Mouse (Mus musculus): ENCODE data around the gene Dbx1. TPM values are rescaled to one million over a fixed set of nuclear protein-coding genes. Genes with fewer than 3 reads are reported as not detected.

Dbx1 gene
- total RNA-seq (2014; rRNA removed) (0.43 and 0.68 TPM in 2 replicates), polyA plus RNA-seq (2015; fragmentation: Nextera tagmentation; extraction: Ambion mirVana) (0.53 and 0.59 TPM in 2 replicates)

DNA sequence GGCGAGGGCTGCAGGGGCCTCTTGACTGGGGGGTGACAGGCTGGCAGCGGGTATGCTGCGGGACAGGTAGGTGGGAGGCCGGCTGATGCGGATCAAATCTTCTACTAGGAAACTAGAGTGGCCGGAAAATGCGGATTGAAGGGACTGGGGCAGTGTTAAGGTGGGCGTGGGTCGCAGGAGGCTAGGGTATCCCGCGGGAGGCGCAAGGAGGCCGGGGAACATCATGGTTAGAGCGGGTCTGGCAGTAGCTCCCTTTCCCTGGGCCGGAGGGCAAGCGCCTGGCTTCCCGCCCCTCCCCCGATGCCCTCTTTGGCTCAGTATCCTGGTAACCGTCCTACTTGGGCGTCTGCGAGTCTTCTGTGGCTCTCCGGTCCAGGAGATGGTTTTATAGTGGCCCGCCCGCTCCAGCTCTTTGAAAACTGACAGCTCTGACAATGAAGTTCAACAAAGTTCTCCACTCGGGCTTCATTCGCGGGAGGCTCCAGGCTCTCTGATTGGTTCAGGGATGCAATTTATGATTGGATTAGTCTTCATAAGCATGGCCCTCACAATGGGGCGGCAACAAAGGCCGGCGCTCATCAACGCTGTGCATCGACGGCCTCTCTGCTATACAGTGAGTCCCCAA is at the start of gene Dbx1:
TSS of gene Dbx1 (minus strand) at position 359 of the 625 bp plus-strand sequence.
- 0 out of 2 replicates have a peak, but pooled peaks cover 4% of the 10 kb centered on the region for H3K4me1 ChIP-seq (ENCODE audit: insufficient read depth, low read length)
- ATAC-seq (no peak), DNase-seq (ENCODE audit: low spot score) (no peak)
- no peaks in the 10 kb centered on the region for H3K9me3 ChIP-seq (ENCODE audit: low read length)
- no peak for TF ChIP-seq CTCF (IDR thresholded peaks at IDR 0.05; ENCODE audit: low read depth)
- H3K36me3 ChIP-seq (ENCODE audit: insufficient read depth, low read length): no peaks in the 10 kb centered on the region
- H3K27ac ChIP-seq: no peak within 1 kb of the TSS
- no peak within 1 kb of the TSS for H3K4me2 ChIP-seq (ENCODE audit: low read depth, low read length)
- WGBS: under 1% methylated on average over 33 of the region's 33 CpGs
- H3K9ac ChIP-seq (replicated peaks; ENCODE audit: low read length): no peak within 1 kb of the TSS
- H3K27me3 ChIP-seq (ENCODE audit: insufficient read depth, low read length): peaks cover 80% of the 10 kb centered on the region
- H3K4me3 ChIP-seq (ENCODE audit: low read length): no peak within 1 kb of the TSS

DNA sequence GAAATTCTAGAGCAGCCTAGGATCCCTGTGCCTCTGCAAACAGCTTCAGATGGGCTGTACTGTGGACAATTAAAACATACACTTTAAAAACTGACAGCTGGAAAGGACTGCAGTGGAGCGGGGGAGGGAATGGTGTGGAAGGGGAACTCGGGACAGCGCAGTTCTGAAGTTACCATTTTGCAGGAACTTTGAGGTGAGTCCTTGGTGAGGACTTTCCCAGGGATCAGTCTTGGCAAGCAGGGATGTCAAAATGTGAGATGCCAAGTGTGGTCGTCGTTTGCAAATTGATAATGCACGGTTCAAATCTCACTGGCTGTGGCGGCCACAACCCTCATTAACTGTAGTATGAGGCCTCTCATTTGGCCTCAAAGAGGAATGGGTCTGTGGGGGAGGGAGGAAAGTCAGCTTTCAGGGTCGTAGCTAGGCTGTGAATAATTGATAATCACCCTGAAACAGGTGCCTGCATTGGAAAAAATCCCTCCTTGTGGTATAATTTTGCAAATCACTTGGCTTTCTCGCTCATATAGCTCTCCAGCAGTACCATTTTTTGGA is 42.3 kb upstream of the Dbx1 start:
- peaks cover 77% of the 10 kb centered on the region for H3K27me3 ChIP-seq (ENCODE audit: insufficient read depth, low read length)
- H3K9me3 ChIP-seq (ENCODE audit: low read length): no peaks in the 10 kb centered on the region
- no peak overlapping the region for H3K9ac ChIP-seq (replicated peaks; ENCODE audit: low read length)
- no peak overlapping the region for H3K27ac ChIP-seq
- DNase-seq (ENCODE audit: low spot score) (no peak), ATAC-seq (no peak)
- H3K4me2 ChIP-seq (ENCODE audit: low read depth, low read length): no peak overlapping the region
- no peaks in the 10 kb centered on the region for H3K36me3 ChIP-seq (ENCODE audit: insufficient read depth, low read length)
- no peak for TF ChIP-seq CTCF (IDR thresholded peaks at IDR 0.05; ENCODE audit: low read depth)
- no peak overlapping the region for H3K4me3 ChIP-seq (ENCODE audit: low read length)
- no peaks in the 10 kb centered on the region for H3K4me1 ChIP-seq (ENCODE audit: insufficient read depth, low read length)
- 9% methylated on average over 9 of the region's 9 CpGs for WGBS

DNA sequence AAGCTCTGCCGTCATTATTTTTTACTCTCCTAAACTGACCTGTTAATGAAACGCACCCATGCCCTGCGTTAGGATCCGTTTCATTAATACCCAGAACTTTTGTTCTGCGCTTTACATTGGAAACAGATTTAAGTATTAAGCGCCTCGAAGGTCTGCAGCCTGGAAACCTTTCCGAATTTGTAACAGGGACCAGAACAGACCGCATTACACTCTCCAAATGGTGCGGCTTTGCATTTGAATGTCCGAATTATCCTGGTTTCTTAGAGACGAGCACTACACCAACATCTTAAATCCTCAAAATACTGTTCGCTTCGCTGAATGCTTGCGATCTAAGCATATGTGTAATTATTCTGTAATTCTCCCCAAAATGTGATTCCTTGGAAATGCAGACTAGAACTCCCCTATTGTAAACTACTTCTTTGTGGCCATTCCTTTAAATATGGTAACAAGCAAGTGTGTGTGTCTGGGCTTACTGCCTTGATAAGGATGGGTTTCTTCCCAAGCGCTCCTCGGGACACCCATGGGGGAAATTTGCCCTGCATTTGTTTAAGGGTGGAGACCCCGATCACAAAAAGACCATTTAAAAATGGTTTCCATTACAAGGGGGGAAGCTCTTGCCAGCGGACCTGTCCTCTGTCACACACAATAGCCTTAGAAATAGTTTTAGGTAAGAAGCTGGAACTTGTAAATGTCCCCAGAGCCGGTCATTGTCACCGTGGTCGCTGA is 41.6 kb upstream of the Dbx1 start:
- H3K27ac ChIP-seq: no peak overlapping the region
- no peak overlapping the region for H3K9ac ChIP-seq (replicated peaks; ENCODE audit: low read length)
- H3K4me2 ChIP-seq (ENCODE audit: low read depth, low read length): no peak overlapping the region
- no peaks in the 10 kb centered on the region for H3K36me3 ChIP-seq (ENCODE audit: insufficient read depth, low read length)
- ATAC-seq: no peak
- peaks cover 73% of the 10 kb centered on the region for H3K27me3 ChIP-seq (ENCODE audit: insufficient read depth, low read length)
- no peak overlapping the region for H3K4me3 ChIP-seq (ENCODE audit: low read length)
- no peaks in the 10 kb centered on the region for H3K9me3 ChIP-seq (ENCODE audit: low read length)
- H3K4me1 ChIP-seq (ENCODE audit: insufficient read depth, low read length): no peaks in the 10 kb centered on the region
- no peak for DNase-seq (ENCODE audit: low spot score)
- no peak for TF ChIP-seq CTCF (IDR thresholded peaks at IDR 0.05; ENCODE audit: low read depth)
- WGBS: 1% methylated on average over 22 of the region's 22 CpGs

DNA sequence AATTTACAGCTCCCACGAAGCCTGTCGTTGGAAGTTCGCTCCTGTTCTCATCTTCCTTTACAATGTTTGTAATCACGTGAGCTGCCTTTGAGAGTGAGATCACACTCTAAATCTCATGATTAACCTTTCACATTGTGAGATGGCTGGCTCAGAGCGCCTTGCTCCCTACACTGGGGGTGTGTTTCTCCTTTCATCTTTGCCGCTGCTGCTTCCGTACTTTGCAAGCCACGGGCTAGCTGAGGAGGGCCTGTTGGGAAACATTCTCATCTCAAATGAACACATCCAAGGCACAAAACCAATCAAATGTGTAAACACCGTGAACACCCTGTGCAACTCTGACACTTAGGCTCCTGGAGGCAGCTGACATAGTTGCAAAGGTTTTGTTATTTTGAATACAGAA is 40.5 kb upstream of the Dbx1 start:
- no peaks in the 10 kb centered on the region for H3K36me3 ChIP-seq (ENCODE audit: insufficient read depth, low read length)
- no peak overlapping the region for H3K9ac ChIP-seq (replicated peaks; ENCODE audit: low read length)
- H3K27ac ChIP-seq: no peak overlapping the region
- no peaks in the 10 kb centered on the region for H3K4me1 ChIP-seq (ENCODE audit: insufficient read depth, low read length)
- WGBS: 3% methylated on average over 9 of the region's 9 CpGs
- no peaks in the 10 kb centered on the region for H3K9me3 ChIP-seq (ENCODE audit: low read length)
- peaks cover 65% of the 10 kb centered on the region for H3K27me3 ChIP-seq (ENCODE audit: insufficient read depth, low read length)
- no peak overlapping the region for H3K4me2 ChIP-seq (ENCODE audit: low read depth, low read length)
- TF ChIP-seq CTCF (IDR thresholded peaks at IDR 0.05; ENCODE audit: low read depth): no peak
- ATAC-seq (no peak), DNase-seq (ENCODE audit: low spot score) (no peak)
- no peak overlapping the region for H3K4me3 ChIP-seq (ENCODE audit: low read length)

DNA sequence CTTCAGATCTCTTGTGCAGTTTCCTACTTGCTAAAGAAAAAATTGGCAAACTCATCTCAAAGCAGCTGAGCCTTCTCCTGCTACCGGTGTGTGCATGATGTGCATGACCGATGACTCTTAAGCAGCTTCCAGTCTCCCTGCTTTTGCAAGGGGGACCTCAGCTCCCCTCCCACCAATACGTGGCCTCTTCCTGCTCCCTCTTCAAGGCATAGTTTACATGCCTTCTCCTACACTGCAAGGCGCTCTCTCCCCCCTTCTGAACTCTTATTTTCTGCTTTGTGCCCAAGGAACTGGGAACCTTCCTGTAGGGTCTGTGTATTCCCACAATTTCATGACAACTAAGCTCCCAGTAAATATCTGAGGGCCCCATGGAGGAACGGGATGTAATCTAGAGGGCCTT is 40.0 kb upstream of the Dbx1 start:
- no peak for DNase-seq (ENCODE audit: low spot score)
- no peak for ATAC-seq
- H3K36me3 ChIP-seq (ENCODE audit: insufficient read depth, low read length): no peaks in the 10 kb centered on the region
- H3K4me3 ChIP-seq (ENCODE audit: low read length): no peak overlapping the region
- H3K9ac ChIP-seq (replicated peaks; ENCODE audit: low read length): no peak overlapping the region
- H3K4me1 ChIP-seq (ENCODE audit: insufficient read depth, low read length): no peaks in the 10 kb centered on the region
- H3K27ac ChIP-seq: no peak overlapping the region
- 21% methylated on average over 5 of the region's 5 CpGs for WGBS
- no peak for TF ChIP-seq CTCF (IDR thresholded peaks at IDR 0.05; ENCODE audit: low read depth)
- H3K27me3 ChIP-seq (ENCODE audit: insufficient read depth, low read length): peaks cover 65% of the 10 kb centered on the region
- H3K9me3 ChIP-seq (ENCODE audit: low read length): no peaks in the 10 kb centered on the region
- no peak overlapping the region for H3K4me2 ChIP-seq (ENCODE audit: low read depth, low read length)

DNA sequence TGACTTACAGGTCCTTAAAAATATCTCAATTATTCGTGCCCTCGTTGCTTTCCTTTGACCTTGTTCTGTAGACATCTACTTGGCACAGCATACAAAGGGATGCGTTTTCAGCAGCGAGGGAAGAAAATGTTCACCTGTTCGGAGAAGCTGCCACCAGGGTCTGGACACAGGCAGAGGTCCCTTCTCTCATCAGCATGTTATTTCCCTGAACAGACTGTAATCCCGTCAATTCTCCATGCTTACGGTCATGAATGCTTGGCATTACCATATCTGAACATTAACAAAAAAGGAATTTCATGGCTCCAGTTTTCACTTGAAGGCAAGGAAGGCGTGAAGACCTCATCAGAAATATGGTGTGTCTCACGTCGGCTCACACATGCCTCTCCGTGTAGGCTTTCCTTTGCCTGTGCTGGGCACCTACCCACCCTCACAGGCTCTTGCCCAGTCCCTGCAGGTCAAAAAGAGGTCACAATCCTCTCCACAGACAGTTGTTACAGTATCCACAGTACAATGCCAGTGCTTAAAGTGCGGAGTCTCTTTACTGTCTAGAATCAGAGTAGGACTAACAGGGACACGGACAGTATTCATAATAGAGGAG is 31.7 kb upstream of the Dbx1 start:
- Histone ChIP-seq H3K9ac (replicated peaks; ENCODE audit: low read length) (no peak overlapping the region), H3K27me3 (ENCODE audit: insufficient read depth, low read length) (peaks cover 44% of the 10 kb centered on the region), H3K9me3 (ENCODE audit: low read length) (no peaks in the 10 kb centered on the region), H3K4me3 (ENCODE audit: low read length) (no peak overlapping the region), H3K27ac (no peak overlapping the region), H3K4me2 (ENCODE audit: low read depth, low read length) (no peak overlapping the region), H3K4me1 (ENCODE audit: insufficient read depth, low read length) (no peaks in the 10 kb centered on the region), H3K36me3 (ENCODE audit: insufficient read depth, low read length) (no peaks in the 10 kb centered on the region)
- no peak for ATAC-seq
- 56% methylated on average over 13 of the region's 13 CpGs for WGBS
- no peak for DNase-seq (ENCODE audit: low spot score)
- TF ChIP-seq CTCF (IDR thresholded peaks at IDR 0.05; ENCODE audit: low read depth): no peak

Data from hindbrain, postnatal 0 days (tissue).